Mouse (Mus musculus): ENCODE measurements around the gene Slc4a1ap.

DNA sequence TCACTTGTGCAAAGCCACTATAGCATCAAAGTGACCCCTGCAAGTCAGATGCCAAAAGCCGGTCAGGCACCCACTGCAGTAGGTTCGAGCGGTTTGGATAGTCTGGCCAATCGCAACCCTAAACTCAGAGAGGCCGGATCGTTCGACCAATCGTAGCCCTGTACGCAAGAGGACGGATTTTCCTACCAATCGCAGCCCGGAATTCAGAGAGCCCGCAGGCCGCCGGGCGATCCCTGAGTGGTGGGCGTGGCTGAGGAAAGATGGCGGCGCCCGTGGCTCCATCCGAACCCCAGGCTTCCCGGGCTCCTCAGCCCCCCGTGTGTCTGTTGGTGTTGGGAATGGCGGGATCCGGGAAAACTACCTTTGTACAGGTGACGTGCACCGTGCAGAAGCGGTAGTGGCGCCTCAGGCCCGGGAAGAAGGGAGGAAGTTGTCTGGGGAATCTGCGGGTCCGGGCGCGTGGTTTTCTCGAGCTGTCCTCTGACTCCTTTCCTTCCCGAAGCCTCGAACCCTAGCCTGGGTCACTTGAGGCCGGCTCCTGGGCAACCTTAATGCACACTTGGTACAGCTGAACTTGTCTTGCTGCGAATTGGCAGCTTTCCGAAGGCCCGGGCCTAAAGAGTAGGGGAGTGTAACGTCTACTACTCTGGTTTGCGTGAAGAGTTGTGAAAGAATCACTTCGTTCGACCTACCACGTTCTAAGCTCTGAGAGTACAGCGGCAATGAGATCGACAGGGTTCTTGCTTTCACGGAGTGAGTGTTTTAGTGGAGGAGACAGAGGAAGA, 32.1 kb upstream of the Slc4a1ap start, which contains the start of gene Gpn1:
- TF ChIP-seq POLR2A (IDR thresholded peaks at IDR 0.05; ENCODE audit: insufficient read depth, low read depth, low read length) (peak; percentile 43; the same call in 1 of the 2 replicates), CTCF (IDR thresholded peaks at IDR 0.05; ENCODE audit: insufficient read depth, low read depth, low read length) (no peak)
